Mouse (Mus musculus): ENCODE results near the gene Rreb1. TPM values are rescaled to one million over a fixed set of nuclear protein-coding genes. Genes with fewer than 3 reads are reported as not detected.

The Rreb1 gene
- total and polyA plus RNA-seq, 3 experiments, result 8.1 to 34.0 TPM; not detected in 1

DNA sequence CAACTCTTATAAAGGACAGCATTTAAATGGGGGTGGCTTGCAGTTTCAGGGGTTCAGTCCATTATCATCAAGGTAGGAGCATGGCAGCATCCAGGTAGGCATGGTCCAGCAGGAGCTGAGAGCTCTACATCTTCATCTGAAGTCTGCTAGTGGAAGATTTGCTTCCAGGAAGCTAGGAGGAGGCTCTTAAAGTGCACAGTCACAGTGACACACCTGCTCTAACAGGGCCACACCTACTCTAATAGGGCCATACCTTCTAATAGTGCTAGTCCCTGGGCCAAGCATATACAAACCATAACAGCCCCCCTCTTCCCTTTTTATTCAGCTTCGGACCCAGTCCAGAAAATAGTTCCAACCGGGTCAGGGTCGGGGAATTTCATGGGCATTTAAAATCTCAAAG, 221.5 kb downstream of the Rreb1 start:
- Histone ChIP-seq H3K27me3 (ENCODE audit: control insufficient read depth in 1 of 2, insufficient read depth in 2 of 2, low read length in 2 of 2) (no peaks in the 10 kb centered on the region), H3K9me3 (replicated peaks; ENCODE audit: insufficient read depth, low read length) (no peaks in the 10 kb centered on the region), H3K27ac (ENCODE audit: control insufficient read depth, low read depth, low read length) (no peak overlapping the region), H3K79me2 (ENCODE audit: control insufficient read depth, insufficient read depth, low read length, poor library complexity) (no peaks in the 10 kb centered on the region), H3K36me3 (ENCODE audit: control insufficient read depth in 1 of 2, insufficient read depth in 2 of 2, low read length in 2 of 2) (peaks cover 0 to 1% of the 10 kb centered on the region in 2 experiments; a peak in 2 of 4 replicates), H3K4me3 (ENCODE audit: control insufficient read depth in 1 of 2, insufficient read depth in 1 of 2, low read depth in 2 of 2, low read length in 2 of 2) (no peak overlapping the region), H3K9ac (ENCODE audit: control insufficient read depth, low read depth, low read length, poor library complexity, severe bottlenecking) (no peak overlapping the region), H3K4me1 (ENCODE audit: control insufficient read depth in 1 of 2, insufficient read depth in 2 of 2, low read length in 2 of 2) (no peaks in the 10 kb centered on the region)
- TF ChIP-seq RCOR1 (IDR thresholded peaks at IDR 0.05; ENCODE audit: low read depth, low read length) (no peak), MXI1 (IDR thresholded peaks at IDR 0.05; ENCODE audit: low read depth, low read length) (no peak), MAFK (IDR thresholded peaks at IDR 0.05; ENCODE audit: borderline replicate concordance, low read depth, low read length) (no peak), POLR2AphosphoS5 (IDR thresholded peaks at IDR 0.05; ENCODE audit: borderline replicate concordance, low read depth, low read length) (no peak), CHD2 (IDR thresholded peaks at IDR 0.05; ENCODE audit: low read length) (no peak), ETS1 (IDR thresholded peaks at IDR 0.05; ENCODE audit: low read depth, low read length) (no peak), TBP (IDR thresholded peaks at IDR 0.05; ENCODE audit: low read depth, low read length) (no peak), KAT2A (conservative IDR thresholded peaks at IDR 0.05; ENCODE audit: low read depth, low read length) (no peak)
- DNase-seq (ENCODE audit: low read depth, low spot score), result no peak

Other genes starting within 250 kb of the Rreb1 start
- 76.7 and 77.2 TPM in 2 replicates for gene Ssr1, start 215.8 kb downstream of the Rreb1 start, total RNA-seq (2012; rRNA removed)
- 100 to 1,000 TPM in 1 of 2 experiments, 10 to 100 TPM in 1; 30.9 to 104 TPM for gene Ssr1, start 215.8 kb downstream of the Rreb1 start, polyA plus RNA-seq (2012; ENCODE audit: insufficient read depth in 1 of 2, insufficient read length in 2 of 2, low read depth in 1 of 2, low replicate concordance in 2 of 2, missing spikeins in 1 of 2)